8 mouse cellular contexts compared by ENCODE assay signal in genomic region chr5:120619201-120619600, GRCm38 (mm10). TPM values are rescaled to one million over a fixed set of nuclear protein-coding genes. Genes with fewer than 3 reads are reported as not detected.
DNase-seq lines count a peak whose midpoint lies in the region; ATAC-seq and TF ChIP-seq lines count a peak whose summit lies in the region.

No protein-coding gene starts in this region.

- no peak overlapping the region for H3K27ac ChIP-seq in gastrocnemius, adult 2 months

- H3K4me3 ChIP-seq in gastrocnemius, adult 2 months: no peak overlapping the region

- no peak; the same call in 1 of the 2 replicates for ATAC-seq in granulocyte monocyte progenitor cell, adult 5-6 weeks (replicated peaks; ENCODE audit: poor library complexity, severe bottlenecking)

- peak; percentile 60 for DNase-seq in gastrocnemius, adult 2 months
- DNase-seq in gastrocnemius, postnatal 25 days: no peak
- peak; percentile 45 for DNase-seq in ovary, postnatal 36 days (ENCODE audit: low spot score)
- DNase-seq in ovary, postnatal 14 days (ENCODE audit: low spot score): no peak
- DNase-seq in c-Kit-positive CD71-positive TER-119-negative erythroid progenitor cells, embryonic 14.5 days (ENCODE audit: low read depth): peak; percentile 58
- peak; percentile 50 for DNase-seq in kidney, postnatal 14 days
- DNase-seq in natural killer cell, adult 2 months (ENCODE audit: low spot score in 2 of 2): peak; percentile 51 to 76

- intact Hi-C loops in gastrocnemius, adult 2 months (cut with DNase I): no loop called here

- TF ChIP-seq CTCF in gastrocnemius, adult 2 months (IDR thresholded peaks at IDR 0.05): peak; percentile 84

RNA-seq across cellular contexts. Expression of gene Ddx54, which starts 6.7 kb away (rescaled TPM):
- 10 to 100 TPM; 16.9 to 17.7 TPM for total RNA-seq in gastrocnemius, adult 2 months (2021)
- total RNA-seq in gastrocnemius, postnatal 25 days (2021): 10 to 100 TPM; 15.7 to 17.1 TPM
- 21.5 and 27.9 TPM in 2 replicates for total RNA-seq in granulocyte monocyte progenitor cell, adult 5-6 weeks (2014; fragmentation: Nextera tagmentation)
- total RNA-seq in granulocyte monocyte progenitor cell, adult 5-6 weeks (2017): 33.1 and 38.7 TPM in 2 replicates

RNA-seq across cellular contexts. Expression of gene Rita1, which starts 6.8 kb away (rescaled TPM):
- total RNA-seq in gastrocnemius, adult 2 months (2021): 1 to 10 TPM; 4.9 to 6.6 TPM
- total RNA-seq in gastrocnemius, postnatal 25 days (2021): 1 to 10 TPM; 4.8 to 6.3 TPM
- total RNA-seq in granulocyte monocyte progenitor cell, adult 5-6 weeks (2014; fragmentation: Nextera tagmentation): 3.0 and 5.3 TPM in 2 replicates
- 1.8 and 3.9 TPM in 2 replicates for total RNA-seq in granulocyte monocyte progenitor cell, adult 5-6 weeks (2017)

RNA-seq across cellular contexts. Expression of gene Cfap73, which starts 14.8 kb away (rescaled TPM):
- total RNA-seq in gastrocnemius, adult 2 months (2021): not detected
- total RNA-seq in gastrocnemius, postnatal 25 days (2021): not detected
- total RNA-seq in granulocyte monocyte progenitor cell, adult 5-6 weeks (2014; fragmentation: Nextera tagmentation): not detected in 2 replicates
- total RNA-seq in granulocyte monocyte progenitor cell, adult 5-6 weeks (2017): not detected in 2 replicates

RNA-seq across cellular contexts. Expression of gene Rasal1, which starts 29.4 kb away (rescaled TPM):
- not detected for total RNA-seq in gastrocnemius, adult 2 months (2021)
- not detected for total RNA-seq in gastrocnemius, postnatal 25 days (2021)
- total RNA-seq in granulocyte monocyte progenitor cell, adult 5-6 weeks (2014; fragmentation: Nextera tagmentation): not detected in 2 replicates
- total RNA-seq in granulocyte monocyte progenitor cell, adult 5-6 weeks (2017): not detected in 2 replicates

RNA-seq across cellular contexts. Expression of gene Iqcd, which starts 30.4 kb away (rescaled TPM):
- not detected for total RNA-seq in gastrocnemius, adult 2 months (2021)
- total RNA-seq in gastrocnemius, postnatal 25 days (2021): under 1 TPM in 1 of 2 experiments, not detected in 1; 0.18 TPM
- not detected in 2 replicates for total RNA-seq in granulocyte monocyte progenitor cell, adult 5-6 weeks (2014; fragmentation: Nextera tagmentation)
- not detected in 2 replicates for total RNA-seq in granulocyte monocyte progenitor cell, adult 5-6 weeks (2017)

Comparison
In these comparisons a context has a peak if more than half of its experiments do, and no peak if none do; other contexts are left out.
1. DNase-seq: peak in gastrocnemius, adult 2 months (single experiment), ovary, postnatal 36 days (single experiment), c-Kit-positive CD71-positive TER-119-negative erythroid progenitor cells, embryonic 14.5 days (single experiment), kidney, postnatal 14 days (single experiment) and natural killer cell, adult 2 months (2 of 2); none in gastrocnemius, postnatal 25 days (single experiment) and ovary, postnatal 14 days (single experiment).